Mouse (Mus musculus): ENCODE results near the gene Defb28. TPM values are rescaled to one million over a fixed set of nuclear protein-coding genes. Genes with fewer than 3 reads are reported as not detected.

Defb28 gene
- polyA plus RNA-seq, 1 experiment, result not detected

GRCm38 (mm10) chr2:152500204-152500862, 17.7 kb upstream of the Defb28 start:
- Histone ChIP-seq H3K4me3 (ENCODE audit: insufficient read depth, low read length) (no peak overlapping the region), H3K4me1 (ENCODE audit: control insufficient read depth, insufficient read depth, low read length) (no peaks in the 10 kb centered on the region), H3K27ac (ENCODE audit: insufficient read depth, low read depth, low read length) (no peak overlapping the region)
- TF ChIP-seq POLR2A (IDR thresholded peaks at IDR 0.05; ENCODE audit: borderline replicate concordance, low read depth, low read length) (no peak), CTCF (IDR thresholded peaks at IDR 0.05; ENCODE audit: low read depth, low read length) (no peak)

- Histone ChIP-seq H3K4me3 (ENCODE audit: insufficient read depth, low read length) (no peak overlapping the region), H3K4me1 (ENCODE audit: control insufficient read depth, insufficient read depth, low read length) (no peaks in the 10 kb centered on the region), H3K27ac (ENCODE audit: insufficient read depth, low read depth, low read length) (no peak overlapping the region)
- TF ChIP-seq POLR2A (IDR thresholded peaks at IDR 0.05; ENCODE audit: borderline replicate concordance, low read depth, low read length) (no peak), CTCF (IDR thresholded peaks at IDR 0.05; ENCODE audit: low read depth, low read length) (no peak)
Measured at GRCm38 (mm10) chr2:152500863-152501229, 17.2 kb upstream of the Defb28 start.

- Histone ChIP-seq H3K27ac (ENCODE audit: insufficient read depth, low read depth, low read length) (no peak overlapping the region), H3K4me3 (ENCODE audit: insufficient read depth, low read length) (no peak overlapping the region), H3K4me1 (ENCODE audit: control insufficient read depth, insufficient read depth, low read length) (no peaks in the 10 kb centered on the region)
- TF ChIP-seq CTCF (IDR thresholded peaks at IDR 0.05; ENCODE audit: low read depth, low read length), result no peak
- no peak for TF ChIP-seq POLR2A (IDR thresholded peaks at IDR 0.05; ENCODE audit: borderline replicate concordance, low read depth, low read length)
Measured at GRCm38 (mm10) chr2:152503950-152504349, 14.1 kb upstream of the Defb28 start.

GRCm38 (mm10) chr2:152511592-152511991, 6.5 kb upstream of the Defb28 start, which contains the start of gene Defb26:
Gene Defb26 (minus strand): TSS chr2:152511692.
- Histone ChIP-seq H3K27ac (ENCODE audit: insufficient read depth, low read depth, low read length) (no peak within 1 kb of the TSS), H3K4me3 (ENCODE audit: insufficient read depth, low read length) (no peak within 1 kb of the TSS), H3K4me1 (ENCODE audit: control insufficient read depth, insufficient read depth, low read length) (peaks cover 3% of the 10 kb centered on the region; the same call in 1 of the 2 replicates)
- TF ChIP-seq CTCF (IDR thresholded peaks at IDR 0.05; ENCODE audit: low read depth, low read length) (no peak), POLR2A (IDR thresholded peaks at IDR 0.05; ENCODE audit: borderline replicate concordance, low read depth, low read length) (no peak)

GRCm38 (mm10) chr2:152516084-152516483, 2.0 kb upstream of the Defb28 start:
- no peak overlapping the region for H3K4me3 ChIP-seq (ENCODE audit: insufficient read depth, low read length)
- H3K4me1 ChIP-seq (ENCODE audit: control insufficient read depth, insufficient read depth, low read length), result peaks cover 3% of the 10 kb centered on the region; the same call in 1 of the 2 replicates
- TF ChIP-seq POLR2A (IDR thresholded peaks at IDR 0.05; ENCODE audit: borderline replicate concordance, low read depth, low read length) (no peak), CTCF (IDR thresholded peaks at IDR 0.05; ENCODE audit: low read depth, low read length) (no peak)
- H3K27ac ChIP-seq (ENCODE audit: insufficient read depth, low read depth, low read length), result no peak overlapping the region

GRCm38 (mm10) chr2:152539944-152540710, 22.1 kb downstream of the Defb28 start, which contains the start of gene Defb29:
Gene Defb29 (minus strand): TSS chr2:152540098.
- Histone ChIP-seq H3K4me1 (ENCODE audit: control insufficient read depth, insufficient read depth, low read length) (0 out of 2 replicates have a peak, but pooled peaks cover 3% of the 10 kb centered on the region), H3K27ac (ENCODE audit: insufficient read depth, low read depth, low read length) (no peak within 1 kb of the TSS), H3K4me3 (ENCODE audit: insufficient read depth, low read length) (no peak within 1 kb of the TSS)
- no peak for TF ChIP-seq POLR2A (IDR thresholded peaks at IDR 0.05; ENCODE audit: borderline replicate concordance, low read depth, low read length)
- no peak for TF ChIP-seq CTCF (IDR thresholded peaks at IDR 0.05; ENCODE audit: low read depth, low read length)

- no peak overlapping the region for H3K4me3 ChIP-seq (ENCODE audit: insufficient read depth, low read length)
- TF ChIP-seq CTCF (IDR thresholded peaks at IDR 0.05; ENCODE audit: low read depth, low read length) (no peak), POLR2A (IDR thresholded peaks at IDR 0.05; ENCODE audit: borderline replicate concordance, low read depth, low read length) (no peak)
- no peak overlapping the region for H3K27ac ChIP-seq (ENCODE audit: insufficient read depth, low read depth, low read length)
- 0 out of 2 replicates have a peak, but pooled peaks cover 3% of the 10 kb centered on the region for H3K4me1 ChIP-seq (ENCODE audit: control insufficient read depth, insufficient read depth, low read length)
Measured at GRCm38 (mm10) chr2:152541979-152542378, 23.9 kb downstream of the Defb28 start.

GRCm38 (mm10) chr2:152542897-152543296, 24.8 kb downstream of the Defb28 start:
- TF ChIP-seq POLR2A (IDR thresholded peaks at IDR 0.05; ENCODE audit: borderline replicate concordance, low read depth, low read length) (no peak), CTCF (IDR thresholded peaks at IDR 0.05; ENCODE audit: low read depth, low read length) (0 out of 2 replicates have a peak, but pooled peaks have one; percentile 7)
- no peak overlapping the region for H3K4me3 ChIP-seq (ENCODE audit: insufficient read depth, low read length)
- H3K4me1 ChIP-seq (ENCODE audit: control insufficient read depth, insufficient read depth, low read length), result no peaks in the 10 kb centered on the region
- no peak overlapping the region for H3K27ac ChIP-seq (ENCODE audit: insufficient read depth, low read depth, low read length)

GRCm38 (mm10) chr2:152543478-152543877, 25.4 kb downstream of the Defb28 start:
- no peak overlapping the region for H3K27ac ChIP-seq (ENCODE audit: insufficient read depth, low read depth, low read length)
- H3K4me1 ChIP-seq (ENCODE audit: control insufficient read depth, insufficient read depth, low read length), result no peaks in the 10 kb centered on the region
- no peak for TF ChIP-seq POLR2A (IDR thresholded peaks at IDR 0.05; ENCODE audit: borderline replicate concordance, low read depth, low read length)
- no peak for TF ChIP-seq CTCF (IDR thresholded peaks at IDR 0.05; ENCODE audit: low read depth, low read length)
- no peak overlapping the region for H3K4me3 ChIP-seq (ENCODE audit: insufficient read depth, low read length)

GRCm38 (mm10) chr2:152544691-152545090, 26.6 kb downstream of the Defb28 start:
- H3K27ac ChIP-seq (ENCODE audit: insufficient read depth, low read depth, low read length), result no peak overlapping the region
- no peak for TF ChIP-seq POLR2A (IDR thresholded peaks at IDR 0.05; ENCODE audit: borderline replicate concordance, low read depth, low read length)
- TF ChIP-seq CTCF (IDR thresholded peaks at IDR 0.05; ENCODE audit: low read depth, low read length), result 0 out of 2 replicates have a peak, but pooled peaks have one; percentile 27
- no peak overlapping the region for H3K4me3 ChIP-seq (ENCODE audit: insufficient read depth, low read length)
- H3K4me1 ChIP-seq (ENCODE audit: control insufficient read depth, insufficient read depth, low read length), result no peaks in the 10 kb centered on the region

Measured in bone marrow macrophage, adult 2 months (primary cell).